Mouse (Mus musculus): ENCODE data around the gene Cpeb2. TPM values are rescaled to one million over a fixed set of nuclear protein-coding genes. Genes with fewer than 3 reads are reported as not detected.
A peak's percentile ranks its signal among the peaks of the same experiment; 100 is the strongest.

The Cpeb2 gene
- polyA plus RNA-seq, 1 experiment from 2014 or later, result 3.8 TPM

DNA sequence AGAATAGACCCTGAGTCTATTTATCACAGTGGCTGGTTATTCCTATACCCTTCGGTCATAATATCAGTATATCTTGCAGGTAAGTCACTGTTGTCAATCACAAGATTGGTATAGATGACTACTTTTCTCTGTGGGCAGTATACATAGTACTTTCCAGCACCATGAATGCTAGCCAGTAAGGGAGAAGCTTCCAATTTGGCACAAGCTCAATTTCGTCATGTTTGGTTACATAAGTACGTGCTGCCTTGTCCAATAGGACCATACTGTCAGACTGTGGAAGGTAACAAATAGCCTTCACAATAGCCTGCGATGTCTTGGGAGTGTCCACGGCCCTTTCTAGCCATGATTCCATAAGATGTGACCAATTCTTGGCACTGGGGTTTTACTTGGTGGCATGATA, 67.1 kb downstream of the Cpeb2 start:
- H3K27me3 ChIP-seq (ENCODE audit: insufficient read depth, poor library complexity, severe bottlenecking), result no peaks in the 10 kb centered on the region
- no peak for DNase-seq (ENCODE audit: low spot score)
- H3K36me3 ChIP-seq, result no peaks in the 10 kb centered on the region
- WGBS, result 91% methylated on average over 5 of the region's 5 CpGs
- H3K27ac ChIP-seq, result no peak overlapping the region
- no peaks in the 10 kb centered on the region for H3K9me3 ChIP-seq
- H3K4me1 ChIP-seq, result peaks cover 22% of the 10 kb centered on the region; the same call in 1 of the 2 replicates
- H3K4me3 ChIP-seq, result no peak overlapping the region

DNA sequence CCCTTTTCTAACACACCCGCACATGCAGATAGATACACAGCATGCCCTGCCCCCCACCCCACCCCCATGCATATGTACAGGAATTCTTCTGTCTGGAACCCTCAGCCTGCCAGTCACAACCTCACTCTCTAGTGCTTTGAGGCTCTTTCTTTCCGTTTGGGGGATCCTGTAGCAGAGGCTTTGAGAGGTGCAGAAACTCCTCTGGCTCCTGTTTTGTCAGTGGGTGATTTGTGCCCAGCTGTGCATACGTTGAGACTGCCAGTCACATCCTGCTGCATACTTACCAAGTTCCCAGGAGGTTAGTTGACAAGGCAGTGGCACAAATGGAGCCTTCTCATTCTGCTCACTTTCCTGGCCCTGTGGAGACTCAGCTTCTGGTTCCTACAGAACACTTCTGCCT, 68.0 kb downstream of the Cpeb2 start:
- Histone ChIP-seq H3K4me3 (no peak overlapping the region), H3K27me3 (ENCODE audit: insufficient read depth, poor library complexity, severe bottlenecking) (no peaks in the 10 kb centered on the region), H3K9me3 (no peaks in the 10 kb centered on the region), H3K36me3 (no peaks in the 10 kb centered on the region), H3K4me1 (peaks cover 22% of the 10 kb centered on the region; the same call in 1 of the 2 replicates), H3K27ac (no peak overlapping the region)
- WGBS, result 37% methylated on average over 3 of the region's 3 CpGs
- no peak for DNase-seq (ENCODE audit: low spot score)

GRCm38 (mm10) chr5:43303504-43303903, 70.5 kb downstream of the Cpeb2 start:
- Histone ChIP-seq H3K27me3 (ENCODE audit: insufficient read depth, poor library complexity, severe bottlenecking) (no peaks in the 10 kb centered on the region), H3K9me3 (no peaks in the 10 kb centered on the region), H3K27ac (no peak overlapping the region), H3K4me1 (peaks cover 16% of the 10 kb centered on the region; the same call in 1 of the 2 replicates), H3K36me3 (no peaks in the 10 kb centered on the region), H3K4me3 (no peak overlapping the region)
- WGBS, result 67% methylated on average over 1 of the region's 1 CpGs
- DNase-seq (ENCODE audit: low spot score), result no peak

GRCm38 (mm10) chr5:43305449-43305848, 72.5 kb downstream of the Cpeb2 start:
- no peak for DNase-seq (ENCODE audit: low spot score)
- H3K9me3 ChIP-seq, result no peaks in the 10 kb centered on the region
- H3K27me3 ChIP-seq (ENCODE audit: insufficient read depth, poor library complexity, severe bottlenecking), result no peaks in the 10 kb centered on the region
- H3K4me3 ChIP-seq, result no peak overlapping the region
- no peak overlapping the region for H3K27ac ChIP-seq
- H3K36me3 ChIP-seq, result no peaks in the 10 kb centered on the region
- WGBS, result 86% methylated on average over 3 of the region's 3 CpGs
- H3K4me1 ChIP-seq, result peaks cover 17% of the 10 kb centered on the region

GRCm38 (mm10) chr5:43309961-43310360, 77.0 kb downstream of the Cpeb2 start:
- WGBS, result 36% methylated on average over 4 of the region's 4 CpGs
- DNase-seq (ENCODE audit: low spot score), result no peak
- H3K4me1 ChIP-seq, result peaks cover 4% of the 10 kb centered on the region
- no peaks in the 10 kb centered on the region for H3K27me3 ChIP-seq (ENCODE audit: insufficient read depth, poor library complexity, severe bottlenecking)
- no peak overlapping the region for H3K27ac ChIP-seq
- no peak overlapping the region for H3K4me3 ChIP-seq
- no peaks in the 10 kb centered on the region for H3K36me3 ChIP-seq
- H3K9me3 ChIP-seq, result no peaks in the 10 kb centered on the region

DNA sequence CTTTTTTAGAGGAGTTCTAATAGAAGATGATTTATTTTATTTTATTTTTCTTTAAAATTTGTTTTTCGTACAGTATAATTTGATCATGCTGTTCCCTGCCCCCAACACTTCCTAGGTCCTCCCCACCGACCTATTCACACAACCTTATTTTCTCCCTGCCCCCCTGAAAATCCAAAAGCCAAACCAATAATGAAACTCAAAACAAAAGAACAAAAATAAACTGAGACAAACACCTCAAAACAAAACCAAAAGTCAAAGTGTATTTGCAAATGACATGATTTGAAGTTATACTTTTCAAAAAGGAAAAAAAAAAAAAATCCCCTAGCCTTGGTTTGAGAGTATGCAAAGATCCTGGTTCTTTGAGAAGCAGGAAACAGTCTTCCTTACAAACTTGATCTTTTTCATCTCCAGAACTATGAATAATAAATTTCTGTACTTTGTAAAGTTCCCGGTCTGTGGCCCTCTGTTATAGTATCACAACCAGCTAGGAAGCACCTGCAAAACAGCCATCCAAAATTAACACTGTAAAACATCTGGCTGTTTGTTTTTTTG, 91.4 kb downstream of the Cpeb2 start:
- Histone ChIP-seq H3K4me1 (peaks cover 14% of the 10 kb centered on the region; the same call in 1 of the 2 replicates), H3K36me3 (no peaks in the 10 kb centered on the region), H3K4me3 (no peak overlapping the region), H3K9me3 (no peaks in the 10 kb centered on the region), H3K27me3 (ENCODE audit: insufficient read depth, poor library complexity, severe bottlenecking) (no peaks in the 10 kb centered on the region), H3K27ac (no peak overlapping the region)
- WGBS, result 81% methylated on average over 3 of the region's 3 CpGs
- no peak for DNase-seq (ENCODE audit: low spot score)

DNA sequence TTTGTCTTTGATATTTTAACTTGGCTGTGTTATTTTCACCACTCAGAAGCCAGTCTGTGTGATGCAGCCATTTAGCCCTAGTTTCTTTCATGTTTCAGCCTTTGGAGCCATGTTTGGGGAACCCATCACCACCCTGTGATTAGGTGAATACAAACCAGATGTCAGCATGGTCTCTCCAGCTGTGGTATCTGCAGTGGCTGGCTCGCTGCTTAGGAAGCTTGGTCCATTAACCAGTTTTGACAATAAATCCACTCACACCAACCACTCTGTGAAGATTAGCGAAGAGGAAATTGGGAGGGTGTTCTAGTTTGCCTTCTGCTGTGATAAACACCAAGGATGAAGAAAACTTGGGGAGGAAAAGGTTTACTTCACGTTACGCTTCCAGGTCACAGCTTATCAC, 92.6 kb downstream of the Cpeb2 start:
- Histone ChIP-seq H3K9me3 (no peaks in the 10 kb centered on the region), H3K4me3 (no peak overlapping the region), H3K4me1 (peaks cover 14% of the 10 kb centered on the region; the same call in 1 of the 2 replicates), H3K27ac (no peak overlapping the region), H3K36me3 (no peaks in the 10 kb centered on the region), H3K27me3 (ENCODE audit: insufficient read depth, poor library complexity, severe bottlenecking) (no peaks in the 10 kb centered on the region)
- no peak for DNase-seq (ENCODE audit: low spot score)
- 30% methylated on average over 4 of the region's 4 CpGs for WGBS

DNA sequence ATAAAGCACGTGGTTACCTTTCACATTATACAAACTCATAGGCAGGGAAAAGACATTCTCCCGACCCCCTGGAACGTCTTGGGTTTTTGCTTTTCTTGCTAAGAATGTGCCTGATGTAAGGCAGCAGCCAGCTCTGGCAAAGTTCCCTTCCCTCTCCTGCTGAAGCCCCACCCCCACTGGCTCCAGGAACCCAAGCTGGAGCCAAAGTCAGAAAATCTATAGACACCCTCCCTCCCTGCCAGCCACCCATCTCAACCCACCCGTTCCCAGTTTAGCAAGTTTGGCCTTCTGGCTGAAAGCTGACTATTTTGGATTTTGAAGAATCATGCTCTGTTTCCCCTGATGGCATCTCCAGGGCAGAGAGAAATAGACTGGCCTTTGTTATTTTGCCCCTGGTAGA, 95.6 kb downstream of the Cpeb2 start:
- WGBS, result 38% methylated on average over 4 of the region's 4 CpGs
- no peak overlapping the region for H3K27ac ChIP-seq

DNA sequence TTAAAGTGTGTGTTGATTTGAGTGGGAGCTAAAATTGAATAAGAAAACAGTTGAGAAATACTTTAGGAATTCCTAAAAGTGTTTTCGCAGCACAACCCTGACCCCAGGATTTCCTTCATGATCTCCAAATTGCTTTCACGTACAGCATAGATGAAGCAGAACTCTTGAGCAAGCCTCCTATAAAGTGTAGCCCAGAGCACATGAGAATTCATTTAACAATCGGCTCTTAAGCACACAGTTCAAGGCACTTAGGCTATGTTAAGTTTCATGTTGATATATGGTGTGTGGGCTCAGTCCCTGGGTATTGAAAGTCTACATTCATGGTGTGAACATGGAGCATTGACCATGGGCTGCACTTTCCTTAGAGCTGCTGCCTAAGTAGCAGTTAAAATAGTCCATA, 97.3 kb downstream of the Cpeb2 start:
- Histone ChIP-seq H3K27ac (no peak overlapping the region), H3K36me3 (no peaks in the 10 kb centered on the region), H3K9me3 (no peaks in the 10 kb centered on the region), H3K27me3 (ENCODE audit: insufficient read depth, poor library complexity, severe bottlenecking) (no peaks in the 10 kb centered on the region), H3K4me1 (peaks cover 14% of the 10 kb centered on the region; the same call in 1 of the 2 replicates), H3K4me3 (no peak overlapping the region)
- WGBS, result 84% methylated on average over 3 of the region's 3 CpGs
- no peak for DNase-seq (ENCODE audit: low spot score)

More for the DNA sequence above, 95.6 kb downstream of the Cpeb2 start:
- Histone ChIP-seq H3K9me3 (no peaks in the 10 kb centered on the region), H3K36me3 (no peaks in the 10 kb centered on the region), H3K27me3 (ENCODE audit: insufficient read depth, poor library complexity, severe bottlenecking) (no peaks in the 10 kb centered on the region), H3K4me1 (peaks cover 14% of the 10 kb centered on the region; the same call in 1 of the 2 replicates), H3K4me3 (no peak overlapping the region)
- no peak for DNase-seq (ENCODE audit: low spot score)

- H3K4me1 ChIP-seq, result no peaks in the 10 kb centered on the region
- DNase-seq (ENCODE audit: low spot score), result no peak
Measured at GRCm38 (mm10) chr5:43334469-43334868, 101.5 kb downstream of the Cpeb2 start.

GRCm38 (mm10) chr5:43337212-43337611, 104.2 kb downstream of the Cpeb2 start:
- Histone ChIP-seq H3K4me3 (no peak overlapping the region), H3K27ac (no peak overlapping the region), H3K27me3 (ENCODE audit: insufficient read depth, poor library complexity, severe bottlenecking) (no peaks in the 10 kb centered on the region), H3K4me1 (0 out of 2 replicates have a peak, but pooled peaks cover 2% of the 10 kb centered on the region), H3K9me3 (no peaks in the 10 kb centered on the region), H3K36me3 (no peaks in the 10 kb centered on the region)
- 76% methylated on average over 1 of the region's 1 CpGs for WGBS
- no peak for DNase-seq (ENCODE audit: low spot score)

More at GRCm38 (mm10) chr5:43334469-43334868, 101.5 kb downstream of the Cpeb2 start:
- H3K4me3 ChIP-seq, result no peak overlapping the region
- no peaks in the 10 kb centered on the region for H3K27me3 ChIP-seq (ENCODE audit: insufficient read depth, poor library complexity, severe bottlenecking)
- no peaks in the 10 kb centered on the region for H3K9me3 ChIP-seq
- WGBS, result 68% methylated on average over 2 of the region's 2 CpGs
- H3K36me3 ChIP-seq, result no peaks in the 10 kb centered on the region
- H3K27ac ChIP-seq, result no peak overlapping the region

GRCm38 (mm10) chr5:43338771-43339475, 106.0 kb downstream of the Cpeb2 start:
- Histone ChIP-seq H3K4me1 (0 out of 2 replicates have a peak, but pooled peaks cover 2% of the 10 kb centered on the region), H3K9me3 (no peaks in the 10 kb centered on the region), H3K4me3 (no peak overlapping the region), H3K27ac (0 out of 2 replicates have a peak overlapping the region, but pooled peaks have one; percentile 0), H3K36me3 (no peaks in the 10 kb centered on the region), H3K27me3 (ENCODE audit: insufficient read depth, poor library complexity, severe bottlenecking) (no peaks in the 10 kb centered on the region)
- 61% methylated on average over 10 of the region's 10 CpGs for WGBS
- no peak for DNase-seq (ENCODE audit: low spot score)
